Mouse (Mus musculus): Measurements from ENCODE around the gene Tmem9b.

DNA sequence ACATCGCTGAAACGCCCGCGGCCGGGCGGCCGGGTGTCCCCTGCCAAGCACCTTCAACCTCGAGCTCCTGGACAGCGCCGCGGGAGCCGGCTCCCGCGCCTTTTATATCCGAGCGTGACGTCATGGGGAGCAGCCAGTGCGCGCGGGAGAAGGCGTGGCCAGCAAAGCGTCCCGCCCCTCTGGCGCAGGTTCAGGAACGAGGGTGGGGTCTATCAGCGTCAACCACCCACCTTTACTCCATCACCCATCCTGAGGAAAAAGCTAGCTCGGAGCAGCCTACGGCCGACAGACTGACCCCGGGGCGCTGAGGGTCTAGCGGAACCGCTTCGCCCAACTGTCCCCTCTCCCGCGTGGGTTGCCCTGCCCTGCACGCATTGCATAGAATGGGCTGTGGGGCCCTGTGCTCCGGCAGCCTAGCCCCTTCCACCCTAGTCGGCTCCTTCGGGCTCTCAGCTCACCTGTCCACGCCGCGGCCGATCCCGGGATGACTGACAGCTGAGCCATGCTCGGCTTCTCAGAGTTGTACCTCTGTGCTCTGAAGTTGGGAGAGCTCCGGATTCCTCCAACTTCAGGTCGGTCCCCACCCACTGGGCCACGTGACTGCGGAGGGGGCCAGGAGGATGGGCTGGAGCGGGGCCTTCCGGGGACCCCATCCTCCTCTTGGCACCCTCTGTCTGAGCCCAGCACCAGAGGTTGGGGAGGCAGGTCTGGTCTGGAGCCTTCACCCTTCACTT lies 29.0 kb upstream of the Tmem9b start, which contains the start of gene Nrip3:
- TF ChIP-seq CTCF (IDR thresholded peaks at IDR 0.05; ENCODE audit: control insufficient read depth, insufficient read depth, insufficient read length) (no peak), MYOG (IDR thresholded peaks at IDR 0.05; ENCODE audit: control insufficient read depth, extremely low read depth, insufficient read length) (no peak), MAX (IDR thresholded peaks at IDR 0.05) (no peak), USF1 (IDR thresholded peaks at IDR 0.05; ENCODE audit: low read depth) (no peak)

All from C2C12 (cell line).